Mouse (Mus musculus) hindbrain, embryonic 15.5 days (tissue): ENCODE measurements around the gene Plp1. TPM values are rescaled to one million over a fixed set of nuclear protein-coding genes. Genes with fewer than 3 reads are reported as not detected.

Source experiments
- ATAC-seq: fragments of 200-750 bp; cut with Nextera tagmentation; 2 replicates; pipeline ENCODE4 v1.8.0; 2017; ENCODE audit warnings: low read depth, moderate number of reproducible peaks, moderate TSS enrichment; ENCODE audit not compliant: low FRiP score
- H3K27ac ChIP-seq: fragments of 300-500 bp; sonication (generic); replicated peaks from 2 replicates; pipeline ENCODE4 v1.5.1; 2015; ENCODE audit warnings: mild to moderate bottlenecking, inconsistent platforms
- H3K27me3 ChIP-seq: fragments of 300-500 bp; sonication (generic); 2 replicates; pipeline ENCODE4 v1.6.1; 2015; ENCODE audit warnings: control low read depth, inconsistent platforms
- H3K36me3 ChIP-seq: fragments of 300-500 bp; sonication (generic); 2 replicates; pipeline ENCODE4 v1.6.1; 2015; ENCODE audit warnings: control low read depth, inconsistent platforms
- H3K4me1 ChIP-seq: fragments of 300-500 bp; sonication (generic); replicated peaks from 2 replicates; pipeline ENCODE4 v1.6.1; 2015; ENCODE audit warnings: control low read depth, inconsistent platforms
- H3K4me2 ChIP-seq: fragments of 300-500 bp; sonication (generic); 2 replicates; pipeline ENCODE4 v1.6.1; 2015; ENCODE audit warnings: moderate library complexity, mild to moderate bottlenecking, inconsistent platforms
- H3K4me3 ChIP-seq: fragments of 300-500 bp; sonication (generic); 2 replicates; pipeline ENCODE4 v1.5.1; 2015; ENCODE audit warnings: mild to moderate bottlenecking, inconsistent platforms
- H3K9ac ChIP-seq: fragments of 300-500 bp; sonication (generic); 2 replicates; pipeline ENCODE4 v1.6.1; 2015; ENCODE audit warnings: inconsistent platforms
- H3K9me3 ChIP-seq: fragments of 300-500 bp; sonication (generic); 2 replicates; pipeline ENCODE4 v1.6.1; 2016; ENCODE audit warnings: control low read depth, inconsistent platforms
- WGBS: fragments of 180-500 bp; shearing (Covaris S2); methylation state at CpG from one replicate; pipeline ENCODE4 v1.1.7; 2015; 5-methylcytosine and 5-hydroxymethylcytosine counted together
- polyA plus RNA-seq: library from polyadenylated mRNA; unstranded; fragments of >200 nt; fragmentation: Nextera tagmentation; extraction: Ambion mirVana; gene quantifications from 2 replicates; pipeline ENCODE4 v1.2.1, GENCODE M21; 2015

Plp1 gene
- polyA plus RNA-seq, 1 experiment from 2014 or later = 15.0 TPM

DNA sequence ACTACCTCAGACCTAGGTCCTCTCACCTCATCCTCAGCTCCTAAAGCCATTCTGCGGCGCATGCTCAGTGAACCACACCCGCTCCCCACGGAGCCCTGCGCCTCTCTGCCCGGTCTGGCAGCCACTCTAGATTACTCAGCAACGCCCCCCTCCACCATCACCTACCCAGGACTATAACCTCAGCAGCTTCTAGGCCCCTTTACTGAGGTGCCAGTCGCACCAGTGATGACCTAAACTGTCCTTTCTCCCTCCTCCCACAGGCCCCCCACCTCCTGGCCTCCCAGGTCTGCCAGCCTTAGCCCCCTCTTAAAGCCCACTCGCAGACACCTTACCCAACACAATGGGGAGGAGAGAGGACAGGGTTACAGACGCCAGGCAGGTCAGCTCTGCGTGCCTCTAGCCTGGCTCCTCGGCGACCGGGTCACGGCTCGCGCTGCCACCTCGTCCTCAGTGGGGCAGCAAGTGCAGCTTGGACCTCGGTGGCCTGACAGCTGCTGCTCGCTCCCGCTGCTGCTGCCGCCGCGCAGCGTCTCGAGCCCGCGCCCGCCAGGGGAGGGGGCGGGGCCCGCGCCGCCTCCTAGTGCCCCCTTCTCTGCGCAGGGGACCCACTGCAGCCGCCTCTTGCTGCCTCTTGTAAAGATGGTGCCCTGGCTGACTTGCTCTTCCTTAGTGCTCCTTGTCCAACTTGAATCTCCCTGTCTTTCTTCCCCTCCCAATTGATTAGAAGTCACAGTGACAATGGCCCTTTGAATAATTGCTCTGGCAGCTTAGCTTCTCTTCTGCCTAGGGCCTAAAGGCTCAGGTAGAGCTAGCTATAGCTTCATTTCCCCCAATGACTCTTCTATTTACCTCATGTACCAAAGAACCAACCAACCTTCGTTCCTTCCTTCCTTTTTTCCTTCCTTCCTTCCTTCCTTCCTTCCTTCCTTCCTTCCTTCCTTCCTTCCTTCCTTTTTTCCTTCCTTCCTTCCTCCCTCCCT, 45.9 kb downstream of the Plp1 start, which contains the start of gene Rab9b:
TSS of gene Rab9b (minus strand) at position 695 of the 980 bp plus-strand sequence.
- ATAC-seq = peak; percentile 96
- Histone ChIP-seq H3K4me3 (peak within 1 kb of the TSS; percentile 58), H3K4me2 (peak within 1 kb of the TSS; percentile 55), H3K27me3 (no peaks in the 10 kb centered on the region; the same call in 1 of the 2 replicates), H3K36me3 (no peaks in the 10 kb centered on the region), H3K4me1 (no peaks in the 10 kb centered on the region), H3K27ac (peak within 1 kb of the TSS; percentile 85), H3K9me3 (no peaks in the 10 kb centered on the region), H3K9ac (peak within 1 kb of the TSS; percentile 70)
- WGBS = 20% methylated on average over 33 of the region's 36 CpGs

Other genes with a start within 250 kb of the Plp1 start
- gene Tceal3, start 231.8 kb upstream of the Plp1 start, polyA plus RNA-seq = 78.2 and 87.9 TPM in 2 replicates
- 21.8 and 23.2 TPM in 2 replicates for gene Tceal1, start 114.7 kb upstream of the Plp1 start, polyA plus RNA-seq
- gene Morf4l2, start 79.0 kb upstream of the Plp1 start, polyA plus RNA-seq = 523 and 538 TPM in 2 replicates
- 0.09 and 0.13 TPM in 2 replicates for gene Glra4, start 42.5 kb upstream of the Plp1 start, polyA plus RNA-seq
- 21.3 and 24.2 TPM in 2 replicates for gene Rab9b, start 46.1 kb downstream of the Plp1 start, polyA plus RNA-seq
- gene H2bfm, start 104.7 kb downstream of the Plp1 start, polyA plus RNA-seq = not detected in 2 replicates
- 78.8 and 84.8 TPM in 2 replicates for gene Tmsb15b2, start 152.8 kb downstream of the Plp1 start, polyA plus RNA-seq
- 7.5 and 8.4 TPM in 2 replicates for gene Tmsb15l, start 154.2 kb downstream of the Plp1 start, polyA plus RNA-seq
- gene Tmsb15b1, start 154.2 kb downstream of the Plp1 start, polyA plus RNA-seq = 29.2 and 36.6 TPM in 2 replicates
- gene Zcchc18, start 170.5 kb downstream of the Plp1 start, polyA plus RNA-seq = 409 and 412 TPM in 2 replicates
- 12.1 and 14.6 TPM in 2 replicates for gene Slc25a53, start 215.6 kb downstream of the Plp1 start, polyA plus RNA-seq
- gene Fam199x, start 226.9 kb downstream of the Plp1 start, polyA plus RNA-seq = 7.2 and 7.3 TPM in 2 replicates